16 mouse cellular contexts compared by ENCODE assay signal in the genomic region with DNA sequence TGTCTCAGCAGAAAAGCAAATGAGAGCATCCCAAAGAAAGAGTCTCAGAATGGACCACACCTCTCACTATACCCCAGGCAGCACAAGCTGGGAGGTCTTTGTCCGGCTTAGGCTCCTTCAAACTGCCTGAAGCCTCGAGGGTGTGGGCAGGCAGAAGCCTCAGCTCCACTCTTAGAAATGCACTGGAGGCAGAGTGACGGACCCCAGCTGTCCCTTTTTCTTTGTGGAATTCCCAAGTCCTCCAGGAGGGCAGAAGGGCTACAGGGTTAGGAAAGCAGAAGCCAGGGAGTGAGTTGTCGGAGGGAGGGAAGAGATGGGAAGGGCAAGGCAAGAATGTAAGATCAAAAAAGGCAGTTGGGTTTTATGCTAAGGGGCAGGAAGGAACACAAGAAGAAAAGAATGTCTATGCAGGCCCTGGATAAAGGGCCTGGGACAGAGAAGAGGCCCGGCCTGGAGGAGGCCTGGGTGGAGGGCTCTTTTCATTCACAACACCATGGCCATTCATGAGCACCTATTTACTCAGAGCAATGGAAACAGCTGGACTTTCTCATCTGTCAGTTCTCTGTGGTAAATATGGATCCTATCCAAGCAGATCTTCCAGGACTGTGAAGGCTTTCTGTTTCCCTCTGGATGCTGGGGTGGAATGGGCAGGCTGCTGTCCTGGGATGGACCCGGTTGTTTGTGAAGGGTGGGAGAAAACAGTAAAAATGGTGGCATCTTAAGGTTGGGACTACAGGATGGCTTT. TPM values are rescaled to one million over a fixed set of nuclear protein-coding genes. Genes with fewer than 3 reads are reported as not detected.
DNase-seq lines count a peak whose midpoint lies in the region; ATAC-seq and TF ChIP-seq lines count a peak whose summit lies in the region.
"Had no signal": no experiment of that assay in that cellular context is flagged by ENCODE, and none has a peak within 500 bp of the region (broad histone marks: within the 10 kb centered on the region; RNA-seq: fewer than 3 reads in every experiment).

No protein-coding gene starts in this region.

- no peak overlapping the region for H3K4me2 ChIP-seq in heart, postnatal 0 days (ENCODE audit: low read depth, low read length)
- H3K4me2 ChIP-seq in kidney, postnatal 0 days (ENCODE audit: low read length), result no peak overlapping the region
- no peak overlapping the region for H3K4me2 ChIP-seq in liver, postnatal 0 days (ENCODE audit: low read depth, low read length)
- H3K4me2 ChIP-seq: embryonic facial prominence, embryonic 15.5 days; midbrain, embryonic 12.5 days had no signal

- H3K27ac ChIP-seq in heart, postnatal 0 days (ENCODE audit: low read depth), result no peak overlapping the region
- peak overlapping the region; percentile 48 for H3K27ac ChIP-seq in kidney, postnatal 0 days
- no peak overlapping the region for H3K27ac ChIP-seq in liver, postnatal 0 days (ENCODE audit: low read depth)
- H3K27ac ChIP-seq: embryonic facial prominence, embryonic 15.5 days; midbrain, embryonic 12.5 days had no signal

- H3K9ac ChIP-seq in heart, postnatal 0 days (replicated peaks; ENCODE audit: low read depth, low read length), result no peak overlapping the region
- H3K9ac ChIP-seq in kidney, postnatal 0 days (ENCODE audit: low read depth, low read length), result no peak overlapping the region
- no peak overlapping the region for H3K9ac ChIP-seq in liver, postnatal 0 days (replicated peaks)
- H3K9ac ChIP-seq: embryonic facial prominence, embryonic 15.5 days; midbrain, embryonic 12.5 days had no signal

- no peaks in the 10 kb centered on the region for H3K36me3 ChIP-seq in heart, postnatal 0 days (replicated peaks; ENCODE audit: control insufficient read depth, insufficient read depth, low read length)
- no peaks in the 10 kb centered on the region for H3K36me3 ChIP-seq in kidney, postnatal 0 days (ENCODE audit: insufficient read depth, low read length)
- no peaks in the 10 kb centered on the region for H3K36me3 ChIP-seq in liver, postnatal 0 days (replicated peaks; ENCODE audit: insufficient read depth, low read length)
- H3K36me3 ChIP-seq: embryonic facial prominence, embryonic 15.5 days; midbrain, embryonic 12.5 days had no signal

- WGBS in heart, postnatal 0 days, result 51% methylated on average over 6 of the region's 6 CpGs
- WGBS in kidney, postnatal 0 days, result 40% methylated on average over 6 of the region's 6 CpGs
- WGBS in liver, postnatal 0 days (ENCODE audit: insufficient replicate concordance), result 62% methylated on average over 6 of the region's 6 CpGs

- DNase-seq in heart, postnatal 0 days (ENCODE audit: low spot score), result no peak
- DNase-seq in heart, postnatal 4 days, result no peak
- peak; percentile 78 for DNase-seq in R1 (ENCODE audit: low read depth, low spot score)
- peak; percentile 87 for DNase-seq in kidney, postnatal 0 days (ENCODE audit: low spot score)
- peak; percentile 23 for DNase-seq in mesoderm, embryonic 11.5 days (ENCODE audit: low read depth, low spot score)
- DNase-seq in liver, result no peak
- DNase-seq in liver, postnatal 0 days, result no peak
- no peak for DNase-seq in ovary, postnatal 14 days (ENCODE audit: low spot score)
- DNase-seq: cerebellum, postnatal 10 days; thymus, adult 2 months had no signal

- no peaks in the 10 kb centered on the region for H3K9me3 ChIP-seq in heart, postnatal 0 days (replicated peaks; ENCODE audit: control insufficient read depth, low read length)
- no peaks in the 10 kb centered on the region for H3K9me3 ChIP-seq in kidney, postnatal 0 days (replicated peaks; ENCODE audit: low read length)
- H3K9me3 ChIP-seq in liver, postnatal 0 days (ENCODE audit: low read length), result no peaks in the 10 kb centered on the region
- H3K9me3 ChIP-seq: embryonic facial prominence, embryonic 15.5 days; midbrain, embryonic 12.5 days had no signal

- no peak for TF ChIP-seq CTCF in heart, postnatal 0 days (IDR thresholded peaks at IDR 0.05; ENCODE audit: low read depth)
- TF ChIP-seq CTCF in kidney, postnatal 0 days (IDR thresholded peaks at IDR 0.05; ENCODE audit: low read depth), result no peak
- TF ChIP-seq CTCF in liver, postnatal 0 days (IDR thresholded peaks at IDR 0.05; ENCODE audit: low read depth), result no peak

- no peak overlapping the region for H3K4me3 ChIP-seq in heart, postnatal 0 days (ENCODE audit: low read depth, low read length)
- H3K4me3 ChIP-seq in kidney, postnatal 0 days (replicated peaks; ENCODE audit: low read depth, low read length), result no peak overlapping the region
- H3K4me3 ChIP-seq in liver, postnatal 0 days (ENCODE audit: low read depth, low read length), result no peak overlapping the region
- H3K4me3 ChIP-seq: embryonic facial prominence, embryonic 15.5 days; midbrain, embryonic 12.5 days had no signal

- TF ChIP-seq EP300 in heart, postnatal 0 days (IDR thresholded peaks at IDR 0.05; ENCODE audit: low read depth), result no peak
- no peak for TF ChIP-seq EP300 in liver, postnatal 0 days (IDR thresholded peaks at IDR 0.05; ENCODE audit: low read depth)

- peak; percentile 24; the same call in 1 of the 2 replicates for ATAC-seq in heart, postnatal 0 days (ENCODE audit: insufficient read depth, low read depth)
- peak; percentile 43; the same call in 1 of the 2 replicates for ATAC-seq in kidney, postnatal 0 days (replicated peaks; ENCODE audit: low FRiP score, low read depth)
- ATAC-seq in liver, postnatal 0 days, result no peak
- ATAC-seq: CD4-positive, CD25-positive, alpha-beta regulatory T cell, adult 4 months; inflammation-experienced regulatory T-cells, adult 6 months had no signal

- no peaks in the 10 kb centered on the region for H3K27me3 ChIP-seq in heart, postnatal 0 days (ENCODE audit: control insufficient read depth, insufficient read depth, low read length)
- H3K27me3 ChIP-seq in kidney, postnatal 0 days (ENCODE audit: insufficient read depth, low read length), result no peaks in the 10 kb centered on the region
- no peaks in the 10 kb centered on the region for H3K27me3 ChIP-seq in liver, postnatal 0 days (ENCODE audit: insufficient read depth, low read length)
- H3K27me3 ChIP-seq: embryonic facial prominence, embryonic 15.5 days; midbrain, embryonic 12.5 days had no signal

- H3K4me1 ChIP-seq in heart, postnatal 0 days (ENCODE audit: control insufficient read depth, insufficient read depth), result no peaks in the 10 kb centered on the region
- no peaks in the 10 kb centered on the region for H3K4me1 ChIP-seq in kidney, postnatal 0 days (replicated peaks; ENCODE audit: insufficient read depth, low read length)
- H3K4me1 ChIP-seq in liver, postnatal 0 days (ENCODE audit: insufficient read depth), result no peaks in the 10 kb centered on the region
- H3K4me1 ChIP-seq: embryonic facial prominence, embryonic 15.5 days had no signal

RNA-seq across cellular contexts. Expression of a gene that starts 29.6 kb away (rescaled TPM):
- total RNA-seq in heart, postnatal 0 days (2014; rRNA removed; ENCODE audit: low replicate concordance), result not detected in 2 replicates
- not detected in 2 replicates for polyA plus RNA-seq in heart, postnatal 0 days (2015; fragmentation: Nextera tagmentation; extraction: Ambion mirVana)
- not detected for total RNA-seq in heart, postnatal 4 days (2021)
- polyA plus RNA-seq in kidney, postnatal 0 days (2015; fragmentation: Nextera tagmentation; extraction: Ambion mirVana), result 0.20 and 0.22 TPM in 2 replicates
- polyA plus RNA-seq in liver, postnatal 0 days (2015; fragmentation: Nextera tagmentation; extraction: Ambion mirVana), result not detected in 2 replicates
- total RNA-seq: heart, adult 18-20 months; liver, adult 2 months had no signal
- polyA plus RNA-seq: CD4-positive, CD25-positive, alpha-beta regulatory T cell, adult 4 months; inflammation-experienced regulatory T-cells, adult 6 months; liver, adult 2 months had no signal

RNA-seq across cellular contexts. Expression of a gene that starts 55.2 kb away (rescaled TPM):
- total RNA-seq in heart, postnatal 0 days (2014; rRNA removed; ENCODE audit: low replicate concordance), result 7.8 and 15.4 TPM in 2 replicates
- 10.4 and 11.6 TPM in 2 replicates for polyA plus RNA-seq in heart, postnatal 0 days (2015; fragmentation: Nextera tagmentation; extraction: Ambion mirVana)
- total RNA-seq in heart, postnatal 4 days (2021), result 10 to 100 TPM; 13.4 to 15.7 TPM
- 19.1 and 21.4 TPM in 2 replicates for polyA plus RNA-seq in kidney, postnatal 0 days (2015; fragmentation: Nextera tagmentation; extraction: Ambion mirVana)
- 8.6 and 10.0 TPM in 2 replicates for polyA plus RNA-seq in liver, postnatal 0 days (2015; fragmentation: Nextera tagmentation; extraction: Ambion mirVana)

Comparison
In these comparisons a context has a peak if more than half of its experiments do, and no peak if none do; other contexts are left out.
1. DNase-seq: peak in R1 (single experiment), kidney, postnatal 0 days (single experiment) and mesoderm, embryonic 11.5 days (single experiment); none in heart, postnatal 0 days (single experiment), heart, postnatal 4 days (single experiment), liver (single experiment), liver, postnatal 0 days (single experiment) and ovary, postnatal 14 days (single experiment).